ENCODE assay signal across 15 mouse cellular contexts in the genomic region with DNA sequence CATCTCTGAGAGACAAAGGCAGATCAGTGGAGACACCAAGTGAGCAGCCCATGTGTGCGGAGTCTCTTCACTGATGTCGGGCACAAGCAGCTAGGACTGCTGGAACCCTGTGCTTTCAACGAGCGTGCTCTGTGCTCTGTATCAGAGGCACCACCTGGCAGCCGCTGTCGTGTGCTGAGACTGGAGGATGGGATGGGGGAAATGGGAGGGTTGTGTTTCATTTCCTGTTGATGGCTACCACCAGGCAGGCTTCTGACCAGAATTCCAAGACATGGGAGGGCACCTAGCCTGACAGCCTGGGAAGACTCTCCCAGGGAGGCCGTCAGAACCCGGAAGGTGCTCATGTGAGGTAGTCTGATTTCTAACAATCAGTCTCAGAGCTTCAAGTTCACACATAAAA.
DNase-seq lines count a peak whose midpoint lies in the region; ATAC-seq and TF ChIP-seq lines count a peak whose summit lies in the region.
"Had no signal": no experiment of that assay in that cellular context is flagged by ENCODE, and none has a peak within 500 bp of the region (broad histone marks: within the 10 kb centered on the region; RNA-seq: fewer than 3 reads in every experiment).

No protein-coding gene starts in this region.

- no peak overlapping the region for H3K27ac ChIP-seq in kidney, adult 2 months (ENCODE audit: insufficient read depth, low read depth, low read length)
- H3K27ac ChIP-seq in kidney, embryonic 15.5 days = no peak overlapping the region
- H3K27ac ChIP-seq in heart, embryonic 16.5 days (ENCODE audit: low read length) = no peak overlapping the region
- H3K27ac ChIP-seq in liver, postnatal 0 days (ENCODE audit: low read depth) = no peak overlapping the region
- H3K27ac ChIP-seq: hindbrain, embryonic 15.5 days; kidney, postnatal 0 days; limb, embryonic 13.5 days; lung, embryonic 15.5 days had no signal

- no peaks in the 10 kb centered on the region for H3K4me1 ChIP-seq in kidney, adult 2 months (ENCODE audit: control insufficient read depth, insufficient read depth, low read length)
- 0 out of 2 replicates have a peak, but pooled peaks cover 9% of the 10 kb centered on the region for H3K4me1 ChIP-seq in kidney, embryonic 15.5 days
- peaks cover 14% of the 10 kb centered on the region for H3K4me1 ChIP-seq in heart, embryonic 16.5 days (ENCODE audit: control insufficient read depth, insufficient read depth, low read length)
- 0 out of 2 replicates have a peak, but pooled peaks cover 3% of the 10 kb centered on the region for H3K4me1 ChIP-seq in liver, postnatal 0 days (ENCODE audit: insufficient read depth)
- H3K4me1 ChIP-seq: hindbrain, embryonic 15.5 days had no signal

- no peaks in the 10 kb centered on the region for H3K27me3 ChIP-seq in kidney, adult 2 months (replicated peaks; ENCODE audit: control insufficient read depth, insufficient read depth, low read length)
- no peaks in the 10 kb centered on the region for H3K27me3 ChIP-seq in kidney, embryonic 15.5 days
- H3K27me3 ChIP-seq in heart, embryonic 16.5 days (ENCODE audit: control insufficient read depth, insufficient read depth, low read length) = no peaks in the 10 kb centered on the region
- no peaks in the 10 kb centered on the region for H3K27me3 ChIP-seq in liver, postnatal 0 days (ENCODE audit: insufficient read depth, low read length)
- H3K27me3 ChIP-seq: hindbrain, embryonic 15.5 days; limb, embryonic 13.5 days; lung, embryonic 15.5 days had no signal

- peak; percentile 54 for DNase-seq in kidney, adult 2 months
- DNase-seq in kidney, postnatal 10 days = peak; percentile 38
- DNase-seq in lung, postnatal 10 days = peak; percentile 54
- DNase-seq in layer of hippocampus, adult 9-11 months = no peak
- DNase-seq in liver, postnatal 0 days = no peak
- DNase-seq: cerebellum, adult 18-20 months; forebrain, postnatal 0 days; midbrain, embryonic 14.5 days; right cerebral cortex, postnatal 25 days had no signal

- no peak for ATAC-seq in kidney, embryonic 15.5 days (replicated peaks; ENCODE audit: low FRiP score)
- ATAC-seq in heart, embryonic 16.5 days (replicated peaks; ENCODE audit: extremely low read depth, insufficient read depth, low FRiP score) = 0 out of 2 replicates have a peak, but pooled peaks have one; percentile 29
- no peak for ATAC-seq in liver, postnatal 0 days
- ATAC-seq: forebrain, postnatal 0 days had no signal

- no peaks in the 10 kb centered on the region for H3K9me3 ChIP-seq in kidney, embryonic 15.5 days (replicated peaks)
- H3K9me3 ChIP-seq in heart, embryonic 16.5 days (replicated peaks; ENCODE audit: control insufficient read depth, low read length) = no peaks in the 10 kb centered on the region
- no peaks in the 10 kb centered on the region for H3K9me3 ChIP-seq in liver, postnatal 0 days (ENCODE audit: low read length)
- H3K9me3 ChIP-seq: hindbrain, embryonic 15.5 days; limb, embryonic 13.5 days; lung, embryonic 15.5 days had no signal

- TF ChIP-seq EP300 in liver, postnatal 0 days (IDR thresholded peaks at IDR 0.05; ENCODE audit: low read depth) = no peak

- H3K36me3 ChIP-seq in kidney, adult 2 months (ENCODE audit: control insufficient read depth, insufficient read depth, low read length) = no peaks in the 10 kb centered on the region
- no peaks in the 10 kb centered on the region for H3K36me3 ChIP-seq in kidney, embryonic 15.5 days
- H3K36me3 ChIP-seq in heart, embryonic 16.5 days (ENCODE audit: control insufficient read depth, insufficient read depth) = no peaks in the 10 kb centered on the region
- no peaks in the 10 kb centered on the region for H3K36me3 ChIP-seq in liver, postnatal 0 days (replicated peaks; ENCODE audit: insufficient read depth, low read length)
- H3K36me3 ChIP-seq: hindbrain, embryonic 15.5 days; limb, embryonic 13.5 days; lung, embryonic 15.5 days had no signal

- TF ChIP-seq CTCF in kidney, adult 2 months (conservative IDR thresholded peaks at IDR 0.05; ENCODE audit: insufficient read depth, insufficient read length, low read depth, low read length) = no peak
- no peak for TF ChIP-seq CTCF in liver, postnatal 0 days (IDR thresholded peaks at IDR 0.05; ENCODE audit: low read depth)

- 45% methylated on average over 8 of the region's 8 CpGs for WGBS in kidney, adult 2 months
- WGBS in kidney, embryonic 15.5 days = 46% methylated on average over 8 of the region's 8 CpGs
- 50% methylated on average over 8 of the region's 8 CpGs for WGBS in heart, embryonic 16.5 days
- WGBS in liver, postnatal 0 days (ENCODE audit: insufficient replicate concordance) = 58% methylated on average over 8 of the region's 8 CpGs

- no peak for TF ChIP-seq POLR2A in kidney, adult 2 months (IDR thresholded peaks at IDR 0.05; ENCODE audit: low read depth, low read length)

- no peak overlapping the region for H3K9ac ChIP-seq in kidney, embryonic 15.5 days
- H3K9ac ChIP-seq in heart, embryonic 16.5 days (ENCODE audit: low read length) = no peak overlapping the region
- no peak overlapping the region for H3K9ac ChIP-seq in liver, postnatal 0 days (replicated peaks)
- H3K9ac ChIP-seq: forebrain, postnatal 0 days; hindbrain, embryonic 15.5 days; limb, embryonic 13.5 days; lung, embryonic 15.5 days had no signal

- no peak overlapping the region for H3K4me3 ChIP-seq in kidney, adult 2 months (ENCODE audit: insufficient read depth, low read depth, low read length)
- H3K4me3 ChIP-seq in kidney, embryonic 15.5 days (replicated peaks) = no peak overlapping the region
- H3K4me3 ChIP-seq in heart, embryonic 16.5 days (ENCODE audit: low read length) = no peak overlapping the region
- no peak overlapping the region for H3K4me3 ChIP-seq in liver, postnatal 0 days (ENCODE audit: low read depth, low read length)
- H3K4me3 ChIP-seq: hindbrain, embryonic 15.5 days; limb, embryonic 13.5 days; lung, embryonic 15.5 days had no signal

- H3K4me2 ChIP-seq in kidney, embryonic 15.5 days = no peak overlapping the region
- no peak overlapping the region for H3K4me2 ChIP-seq in heart, embryonic 16.5 days (ENCODE audit: low read depth, low read length)
- H3K4me2 ChIP-seq in liver, postnatal 0 days (ENCODE audit: low read depth, low read length) = no peak overlapping the region
- H3K4me2 ChIP-seq: hindbrain, embryonic 15.5 days; limb, embryonic 13.5 days; lung, embryonic 15.5 days had no signal

Comparison
In these comparisons a context has a peak if more than half of its experiments do, and no peak if none do; other contexts are left out.
1. DNase-seq: peak in kidney, adult 2 months (single experiment), kidney, postnatal 10 days (single experiment) and lung, postnatal 10 days (single experiment); none in layer of hippocampus, adult 9-11 months (single experiment) and liver, postnatal 0 days (single experiment).